Mouse (Mus musculus): ENCODE measurements around the gene Cryab.

DNA sequence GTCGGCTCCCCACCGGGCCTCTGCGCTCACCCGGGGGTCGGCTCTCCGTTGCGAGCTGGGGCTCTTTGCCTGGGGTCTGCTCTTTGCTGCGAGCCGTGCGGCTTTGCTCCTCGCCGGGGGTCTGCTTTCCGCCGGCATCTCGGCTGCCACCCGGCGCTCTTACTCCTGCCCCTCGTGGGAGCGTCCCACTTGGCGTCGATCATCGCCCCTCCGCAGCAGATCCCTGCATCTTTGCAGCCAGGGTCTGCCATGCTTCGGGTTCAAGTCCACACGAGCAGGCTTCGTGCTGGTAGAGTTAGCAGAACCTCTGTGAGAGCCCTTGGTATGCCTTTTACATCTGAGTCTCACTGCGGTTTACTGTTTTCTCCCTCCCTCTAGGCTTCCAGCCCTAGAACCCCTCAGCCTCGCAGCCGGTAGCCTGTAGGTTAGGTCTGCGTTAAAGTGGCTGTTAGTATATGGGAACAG, 24.6 kb downstream of the Cryab start:
- TF ChIP-seq CTCF (IDR thresholded peaks at IDR 0.05; ENCODE audit: low read depth, low read length) (no peak), GATA1 (IDR thresholded peaks at IDR 0.05; ENCODE audit: borderline replicate concordance, low read length) (no peak), GATA2 (IDR thresholded peaks at IDR 0.05; ENCODE audit: borderline replicate concordance, low read depth, low read length) (no peak), POLR2AphosphoS5 (IDR thresholded peaks at IDR 0.05; ENCODE audit: insufficient replicate concordance, low read depth, low read length) (no peak)
